Mouse (Mus musculus) inflammation-experienced regulatory T-cells (primary cell): Measurements from ENCODE around the gene Gpr137c. TPM values are rescaled to one million over a fixed set of nuclear protein-coding genes. Genes with fewer than 3 reads are reported as not detected.

Source experiments
- polyA plus RNA-seq, 2 experiments: library from polyadenylated mRNA; unstranded; fragments of 100-300 nt; shearing (Covaris generic); gene quantifications; one replicate each; pipeline ENCODE4 v1.2.1; 2017

Gpr137c gene
- 1 to 10 TPM; 2.9 to 3.8 TPM for polyA plus RNA-seq

DNA sequence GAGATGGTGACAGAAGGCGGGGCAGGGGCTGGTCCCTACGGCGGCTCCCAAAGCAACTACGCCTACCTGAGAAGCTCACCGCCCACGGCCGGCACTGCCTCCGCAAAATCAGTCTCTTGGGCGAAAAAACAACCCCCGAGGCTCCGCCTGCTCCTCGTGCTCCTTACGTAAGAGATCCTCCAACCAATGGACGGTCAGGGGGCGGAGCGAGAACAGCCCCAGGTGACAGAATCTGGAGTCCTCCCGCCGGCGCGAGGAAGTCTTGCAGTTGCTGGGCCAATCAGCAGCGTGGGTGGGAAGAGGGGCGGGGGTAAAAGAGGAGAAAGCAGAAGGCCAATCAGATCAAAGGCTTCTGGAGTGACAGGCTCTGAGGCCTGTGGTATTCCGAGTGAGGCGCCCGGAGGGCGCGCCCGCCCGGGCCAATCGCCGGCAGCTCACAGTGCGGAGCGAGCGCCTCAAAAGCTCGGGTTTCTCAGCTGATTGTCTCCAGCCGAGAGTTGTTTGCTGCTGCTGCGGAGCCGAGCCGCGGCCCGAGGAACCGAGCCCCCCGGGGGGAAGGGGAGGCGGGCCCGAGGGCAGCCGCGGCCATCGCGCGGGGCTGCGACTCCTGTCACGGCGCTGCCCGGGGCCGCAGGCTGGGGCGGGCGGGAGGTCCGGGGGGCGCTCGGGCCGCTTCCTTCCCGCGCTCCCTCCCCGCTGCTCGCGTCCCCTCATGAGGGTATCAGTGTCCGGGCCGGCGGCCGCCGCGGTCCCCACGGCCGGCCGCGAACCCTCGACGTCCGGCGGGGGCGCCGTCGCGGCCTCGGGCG is at the start of gene Gpr137c:
TSS of gene Gpr137c (plus strand) at position 437 of the 809 bp plus-strand sequence.

DNA sequence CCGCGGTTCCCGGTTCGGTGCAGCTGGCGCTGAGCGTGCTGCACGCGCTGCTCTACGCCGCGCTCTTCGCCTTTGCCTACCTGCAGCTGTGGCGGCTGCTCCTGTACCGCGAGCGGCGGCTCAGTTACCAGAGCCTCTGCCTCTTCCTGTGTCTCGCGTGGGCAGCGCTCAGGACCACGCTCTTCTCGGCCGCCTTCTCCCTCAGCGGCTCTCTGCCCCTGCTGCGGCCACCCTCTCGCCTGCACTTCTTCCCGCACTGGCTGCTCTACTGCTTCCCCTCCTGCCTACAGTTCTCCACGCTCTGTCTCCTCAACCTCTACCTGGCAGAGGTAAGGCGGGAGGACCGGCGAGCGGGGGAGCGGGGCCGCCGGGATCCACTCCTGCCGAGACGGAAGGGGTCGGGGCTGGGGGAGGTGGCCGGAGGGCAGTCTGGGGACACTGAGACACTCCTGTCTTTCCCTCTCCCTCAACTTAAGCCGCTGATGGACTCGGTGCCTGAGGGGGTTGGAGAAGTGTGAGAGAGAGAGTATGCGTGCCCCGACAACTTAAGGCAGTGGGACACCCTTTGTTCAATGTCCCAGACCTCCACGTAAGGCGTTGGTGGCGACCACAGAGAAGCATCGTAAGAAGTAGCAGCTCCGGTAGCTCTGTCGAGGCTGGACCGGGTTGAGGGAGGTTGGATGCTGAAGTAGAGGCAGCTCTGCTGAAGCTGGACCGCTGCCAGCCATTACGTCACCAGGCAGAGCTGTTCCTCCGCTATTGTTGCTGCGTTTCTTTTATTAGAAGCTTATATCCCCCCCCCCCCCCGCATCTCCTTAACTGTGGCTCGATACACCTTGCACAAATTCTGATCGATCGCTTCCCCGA is 806 bp downstream of the Gpr137c start, which contains the start of gene Txndc16:
TSS of gene Txndc16 (minus strand) at position 239 of the 867 bp plus-strand sequence.

DNA sequence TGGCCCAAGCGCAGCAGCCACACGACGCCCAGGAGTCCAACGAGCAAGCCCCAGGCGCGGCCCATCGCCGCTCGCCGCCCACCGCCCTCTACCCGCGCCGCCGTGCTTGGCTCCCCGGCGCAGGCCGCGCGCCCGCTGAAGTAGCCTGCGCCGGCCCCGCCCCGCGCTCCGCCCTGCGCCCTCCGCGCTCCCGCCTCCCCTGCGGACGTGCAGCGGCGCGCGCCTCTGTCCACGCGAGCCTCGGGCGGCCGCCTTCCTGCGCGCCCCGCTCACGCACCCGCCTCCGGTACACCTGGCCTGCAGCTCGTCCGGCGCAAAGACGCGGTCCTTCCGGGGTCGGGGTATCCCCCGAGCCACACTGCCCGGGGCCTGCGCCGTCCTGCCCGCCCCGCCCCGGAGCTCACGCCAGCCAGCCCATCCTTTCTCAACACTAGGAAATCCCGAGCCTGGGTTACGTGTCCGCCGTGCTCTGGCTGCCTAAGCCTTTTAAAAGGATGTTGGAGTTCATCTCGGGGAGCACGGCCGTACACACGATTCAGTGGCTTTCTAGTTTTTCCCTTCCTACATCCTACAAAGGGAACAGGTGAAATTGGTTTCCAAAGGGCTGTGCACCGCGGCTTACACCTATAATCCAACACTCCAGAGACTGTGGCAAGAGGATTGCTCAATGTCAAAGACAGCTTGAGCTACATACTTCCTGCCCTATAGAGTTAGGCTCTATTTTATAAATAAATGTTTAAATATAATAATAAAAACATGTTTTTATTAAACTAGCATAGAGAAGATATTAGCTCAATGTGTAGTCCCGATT is 99.1 kb downstream of the Gpr137c start, which contains the start of gene Ero1l:
TSS of gene Ero1l (minus strand) at position 346 of the 811 bp plus-strand sequence.

DNA sequence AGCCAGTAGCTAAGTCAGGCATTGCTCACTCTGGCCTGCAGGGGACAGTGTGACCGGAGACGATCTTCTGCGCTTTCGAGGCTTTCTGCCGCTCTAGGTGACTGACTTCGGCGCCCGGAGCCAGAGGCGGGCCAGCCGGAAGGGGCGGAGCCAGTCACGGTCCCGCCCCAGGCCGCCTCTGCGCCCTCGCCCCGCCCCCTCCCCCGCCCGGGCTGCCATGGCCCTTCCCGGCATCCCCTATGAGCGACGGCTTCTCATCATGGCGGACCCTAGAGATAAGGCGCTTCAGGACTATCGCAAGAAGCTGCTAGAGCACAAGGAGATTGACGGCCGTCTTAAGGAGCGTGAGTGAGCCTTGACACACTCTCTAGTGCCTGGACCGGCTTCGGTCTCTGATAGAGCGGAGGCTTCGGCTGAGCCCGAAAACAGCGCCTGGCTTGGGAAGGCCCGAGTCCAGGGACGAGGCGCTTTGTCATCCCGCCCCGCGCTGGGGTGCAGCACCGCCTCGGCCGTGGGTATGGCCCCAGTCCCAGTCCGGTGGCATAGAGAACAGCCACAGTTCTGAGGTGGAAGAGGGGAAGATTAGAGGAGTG is 110.2 kb downstream of the Gpr137c start, which contains the start of gene Psmc6:
TSS of gene Psmc6 (plus strand) at position 200 of the 593 bp plus-strand sequence.

Other genes with a start within 250 kb of the Gpr137c start
- 10 to 100 TPM; 30.8 to 61.0 TPM for gene Ptger2, start 231.5 kb upstream of the Gpr137c start, polyA plus RNA-seq
- 10 to 100 TPM; 12.3 to 16.9 TPM for gene Txndc16, start 611 bp downstream of the Gpr137c start, polyA plus RNA-seq
- 10 to 100 TPM; 51.4 to 57.5 TPM for gene Ero1l, start 99.1 kb downstream of the Gpr137c start, polyA plus RNA-seq
- 100 to 1,000 TPM; 129 to 138 TPM for gene Psmc6, start 110.1 kb downstream of the Gpr137c start, polyA plus RNA-seq
- 1 to 10 TPM; 5.6 to 7.5 TPM for gene Styx, start 131.4 kb downstream of the Gpr137c start, polyA plus RNA-seq
- gene Gnpnat1, start 185.2 kb downstream of the Gpr137c start, polyA plus RNA-seq: 10 to 100 TPM; 66.1 to 78.1 TPM